Mouse (Mus musculus) common myeloid progenitor, adult 5-6 weeks (primary cell): ENCODE results near the gene Nxpe4. TPM values are rescaled to one million over a fixed set of nuclear protein-coding genes. Genes with fewer than 3 reads are reported as not detected.
"Not testable (repeated sequence)": the region's sequence is repeated elsewhere in the genome, so short reads cannot be mapped to it uniquely, and the experiment has no call there.

Experiments
- ATAC-seq: replicated peaks from 2 replicates; pipeline ENCODE4 v1.8.0; 2016; ENCODE audit warnings: low read depth, mild to moderate bottlenecking, moderate TSS enrichment, inconsistent platforms; ENCODE audit not compliant: poor library complexity, severe bottlenecking
- total RNA-seq: library from RNA; stranded (forward); fragments of 200-1000, 187-1606 nt; gene quantifications from 2 replicates; pipeline ENCODE4 v1.2.3, GENCODE M21; 2017

Gene Nxpe4
- 4.9 and 5.0 TPM in 2 replicates for total RNA-seq

- peak; percentile 29; the same call in 1 of the 2 replicates for ATAC-seq
Observed at GRCm38 (mm10) chr9:48161505-48162192, at the start of gene Nxpe4. Gene Nxpe4 (plus strand): TSS chr9:48162023.

GRCm38 (mm10) chr9:48126815-48127214, 35.0 kb upstream of the Nxpe4 start:
- no peak for ATAC-seq

DNA sequence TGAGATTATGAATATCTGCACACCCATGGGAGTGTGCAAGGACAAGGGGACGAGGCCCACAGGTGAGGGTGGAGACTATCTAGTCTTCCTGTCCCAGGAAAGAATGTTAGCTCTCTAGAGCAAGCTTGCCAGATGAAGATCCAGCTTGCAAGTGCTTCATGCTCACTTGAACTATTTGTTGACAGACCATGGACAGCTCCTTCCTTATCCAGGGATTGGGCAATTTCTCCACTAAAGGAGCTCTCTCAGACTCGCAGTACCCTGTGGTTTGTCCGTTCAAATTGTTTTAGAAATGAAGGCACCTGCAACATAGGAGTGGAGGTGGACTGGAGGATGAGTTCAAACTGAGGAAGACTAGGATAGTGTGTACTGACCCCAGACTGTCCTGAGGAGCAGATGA, 24.3 kb upstream of the Nxpe4 start:
- ATAC-seq: no peak

GRCm38 (mm10) chr9:48140485-48141411, 21.1 kb upstream of the Nxpe4 start:
- ATAC-seq: no peak

- no peak for ATAC-seq
Observed at GRCm38 (mm10) chr9:48142646-48143045, 19.2 kb upstream of the Nxpe4 start.

DNA sequence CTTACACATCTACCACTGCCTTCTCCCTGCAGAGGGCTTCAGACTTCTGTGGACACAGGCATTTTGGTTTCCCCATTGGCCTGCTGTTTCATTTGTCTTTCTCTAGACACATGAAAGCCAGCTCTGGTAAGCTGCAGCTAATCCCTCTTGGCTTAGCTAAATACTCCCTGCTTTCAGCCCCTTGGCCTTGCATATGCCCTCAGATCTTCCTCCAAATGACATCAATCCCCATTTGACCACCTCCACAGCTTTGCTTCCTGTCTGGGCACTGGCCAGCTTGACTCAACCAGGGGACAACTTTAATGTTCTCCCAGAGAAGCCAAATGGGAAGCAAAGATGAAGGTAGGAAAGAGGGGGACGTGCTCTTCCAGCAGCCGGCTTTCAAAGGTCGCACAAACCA, 15.1 kb upstream of the Nxpe4 start:
- no peak for ATAC-seq

GRCm38 (mm10) chr9:48166531-48166930, 4.7 kb downstream of the Nxpe4 start:
- not testable (repeated sequence) for ATAC-seq

DNA sequence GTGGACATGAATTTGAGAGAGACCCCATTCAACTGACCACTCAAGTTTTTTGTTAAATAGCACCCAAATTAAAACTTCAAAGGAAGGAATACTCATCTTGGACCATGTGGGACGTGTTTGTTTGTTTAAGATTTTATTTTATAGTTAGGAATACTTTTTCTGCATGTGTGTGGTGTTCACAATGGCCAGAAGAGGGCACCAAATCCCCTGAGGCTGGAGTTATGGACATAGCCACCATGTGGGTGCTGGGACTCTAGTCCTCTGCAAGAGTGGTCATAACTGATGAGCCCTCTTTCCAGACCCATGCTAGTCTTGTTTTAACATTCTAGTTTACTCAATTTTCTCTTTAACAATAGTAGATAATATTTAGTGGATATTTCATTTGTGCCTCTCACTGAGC, 14.9 kb downstream of the Nxpe4 start:
- 0 out of 2 replicates have a peak, but pooled peaks have one; percentile 39 for ATAC-seq

GRCm38 (mm10) chr9:48181300-48181699, 19.5 kb downstream of the Nxpe4 start:
- no peak for ATAC-seq

GRCm38 (mm10) chr9:48182718-48183414, 21.0 kb downstream of the Nxpe4 start:
- no peak for ATAC-seq

GRCm38 (mm10) chr9:48184319-48184718, 22.5 kb downstream of the Nxpe4 start:
- no peak for ATAC-seq

DNA sequence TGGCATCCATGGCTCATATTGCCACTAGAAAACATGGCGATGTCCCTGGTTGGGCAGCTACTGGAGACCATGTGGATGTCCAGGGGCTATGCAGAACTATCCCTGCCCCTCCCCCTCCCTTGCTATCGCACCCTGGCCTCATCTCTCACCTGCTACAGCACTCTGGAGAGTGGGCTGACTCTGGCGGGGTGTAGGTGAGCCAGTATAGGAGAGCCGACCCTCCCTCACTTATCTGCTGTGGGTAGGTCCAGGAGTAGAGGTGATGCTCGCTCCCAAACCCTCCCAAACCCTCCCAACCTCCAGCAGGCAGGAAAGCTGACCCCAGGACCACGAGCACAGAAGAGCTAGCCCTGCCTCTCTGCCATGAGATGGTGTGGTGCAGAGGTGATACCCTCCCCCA, 27.0 kb downstream of the Nxpe4 start:
- ATAC-seq: no peak

- ATAC-seq: no peak
Observed at GRCm38 (mm10) chr9:48197458-48197884, 35.6 kb downstream of the Nxpe4 start.

DNA sequence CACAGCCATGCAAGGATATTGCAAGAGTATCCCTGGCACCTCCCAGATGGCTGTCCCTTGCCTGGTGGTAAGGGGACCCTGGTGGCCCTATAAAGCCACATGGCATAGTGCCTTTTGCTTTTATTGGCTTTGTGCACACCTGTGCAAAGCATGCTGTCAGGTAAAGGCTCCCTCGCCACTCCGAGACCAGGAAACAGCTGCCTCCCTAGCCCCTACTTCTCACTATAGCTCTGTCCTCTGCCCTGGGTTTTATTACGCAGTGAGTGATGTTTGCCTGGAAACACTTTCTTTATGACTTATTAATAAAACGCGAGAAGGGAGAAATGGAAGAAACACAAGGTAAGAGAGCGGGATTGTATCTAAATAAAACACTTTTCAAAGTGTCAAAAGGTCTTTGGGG, 49.1 kb downstream of the Nxpe4 start:
- ATAC-seq: no peak

DNA sequence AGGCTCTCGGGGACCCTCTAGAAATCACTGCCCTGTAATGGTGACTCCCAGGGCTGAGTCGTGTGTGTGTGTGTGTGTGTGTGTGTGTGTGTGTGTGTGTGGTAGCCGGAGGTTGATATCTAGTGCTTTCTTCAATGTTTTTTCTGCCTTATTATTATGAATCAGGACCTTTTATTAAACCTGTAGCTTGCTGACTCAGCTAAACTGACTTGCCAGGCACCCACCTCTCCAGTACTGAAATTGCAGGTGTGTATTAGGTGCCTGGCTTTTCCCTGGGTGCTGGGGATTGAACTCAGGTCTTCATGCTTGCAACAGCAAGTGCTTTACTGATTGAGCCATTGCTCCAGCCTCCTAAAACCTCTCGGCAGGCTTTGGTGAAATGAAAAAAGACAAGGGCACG, 50.1 kb downstream of the Nxpe4 start:
- ATAC-seq: no peak

DNA sequence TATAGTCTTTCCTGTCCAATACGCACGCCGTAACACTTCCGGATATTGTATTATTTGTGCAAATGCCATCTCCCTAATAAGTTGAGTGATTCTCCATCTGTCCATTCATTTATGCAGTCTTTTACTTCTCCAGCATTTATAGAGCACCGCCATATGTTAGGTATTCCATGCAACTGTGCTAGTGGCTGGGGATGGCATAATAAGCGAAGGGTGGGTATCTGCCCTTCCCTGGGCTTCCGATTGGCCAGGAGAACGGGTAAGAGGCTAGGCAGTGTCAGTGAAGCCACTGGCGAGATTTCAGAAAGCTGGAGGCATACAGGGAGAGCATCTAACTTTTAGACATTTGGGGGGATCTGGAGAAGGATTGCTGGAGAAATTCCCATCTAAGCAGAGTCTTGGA, 52.9 kb downstream of the Nxpe4 start:
- ATAC-seq: no peak

DNA sequence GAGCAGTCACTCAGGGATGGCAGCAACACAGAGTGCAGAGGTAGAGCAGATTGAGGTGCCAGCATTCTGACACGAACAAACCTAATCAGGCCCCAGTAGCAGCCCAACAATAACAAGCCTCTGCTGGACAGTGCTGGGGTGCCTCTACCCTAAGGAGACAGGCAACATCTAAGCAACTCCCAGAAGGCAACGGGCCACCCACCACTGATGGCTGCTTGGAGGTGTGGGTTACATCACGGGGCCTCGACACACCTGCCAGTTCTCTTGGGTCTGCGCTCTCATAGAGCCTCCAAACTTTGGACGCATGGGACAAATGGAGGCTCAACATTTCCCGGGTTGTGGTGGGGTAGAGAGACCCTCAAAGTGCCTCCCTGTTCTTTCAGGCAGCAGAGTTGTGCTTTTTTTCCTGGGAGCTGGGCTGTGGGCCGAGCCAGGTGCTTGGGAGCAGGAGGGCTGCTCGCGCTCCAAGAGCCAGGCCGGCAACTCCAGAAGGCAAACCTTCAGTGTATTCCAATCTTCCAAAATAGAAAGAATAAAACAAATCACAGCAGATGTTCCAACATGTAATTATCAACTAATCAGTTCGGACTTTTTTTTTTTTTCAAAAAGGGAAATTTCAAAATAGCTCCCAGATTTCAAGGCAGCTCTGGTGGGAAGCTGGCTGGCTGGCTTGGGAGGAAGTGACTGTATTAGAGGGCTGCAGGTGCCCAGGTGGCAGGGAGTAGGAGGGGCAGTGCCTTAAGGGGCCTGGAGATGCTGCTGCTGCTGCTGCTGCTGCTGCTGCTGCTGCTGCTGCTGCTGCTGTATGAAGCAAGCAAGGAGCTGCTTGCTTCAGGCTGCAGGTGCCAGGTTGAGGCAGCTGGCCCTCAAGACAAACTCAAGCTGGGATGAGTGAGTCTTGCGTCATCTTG, 54.5 kb downstream of the Nxpe4 start:
- no peak for ATAC-seq

DNA sequence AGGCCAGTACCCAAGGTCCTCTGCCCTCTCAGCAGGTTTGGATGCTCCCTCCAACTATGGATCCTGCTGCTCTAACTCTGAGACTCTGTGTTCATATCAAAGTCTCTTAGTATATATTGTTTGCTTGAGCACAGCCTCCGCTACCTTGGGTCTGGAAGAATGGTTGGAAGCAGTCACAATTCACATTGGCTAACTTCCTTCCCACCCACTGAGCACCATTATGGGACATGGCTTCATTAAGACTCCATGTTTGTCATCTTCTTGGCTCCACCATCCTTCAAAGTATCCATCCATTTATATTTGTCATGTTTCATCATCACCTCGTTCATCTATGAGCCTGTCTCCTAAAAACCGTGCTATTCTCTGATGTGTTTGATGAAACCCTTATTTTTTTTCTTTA, 68.9 kb downstream of the Nxpe4 start:
- ATAC-seq: no peak

GRCm38 (mm10) chr9:48236455-48236854, 74.6 kb downstream of the Nxpe4 start:
- ATAC-seq: no peak
